Mouse (Mus musculus): ENCODE results near the gene Samd11. TPM values are rescaled to one million over a fixed set of nuclear protein-coding genes. Genes with fewer than 3 reads are reported as not detected.

Gene Samd11
- total and polyA plus RNA-seq, 2 experiments from 2014 or later = 2.9 to 5.2 TPM

DNA sequence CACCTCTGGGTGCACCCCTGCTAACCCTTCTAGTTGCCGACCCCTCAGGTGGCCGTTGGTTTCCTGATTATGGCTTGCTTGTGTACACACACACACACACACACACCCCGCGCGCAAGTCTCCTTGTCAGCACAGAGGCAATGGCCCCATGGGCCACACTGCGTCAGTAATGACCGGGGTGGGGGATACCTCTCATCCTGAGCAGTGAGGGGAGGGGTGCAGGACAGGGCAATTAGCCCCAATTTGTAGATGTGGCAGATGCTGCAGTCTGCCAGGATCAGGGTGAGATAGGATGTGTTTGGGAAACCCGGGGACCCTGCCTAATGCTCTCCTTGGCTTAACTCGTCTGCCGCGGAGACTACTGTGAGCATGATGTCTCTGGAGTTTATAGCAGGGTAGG is 5.9 kb downstream of the Samd11 start:
- H3K36me3 ChIP-seq (ENCODE audit: insufficient read depth, low read length) = peaks cover 34% of the 10 kb centered on the region
- no peak for TF ChIP-seq CTCF (IDR thresholded peaks at IDR 0.05; ENCODE audit: low read depth)
- H3K27me3 ChIP-seq (ENCODE audit: insufficient read depth, low read length) = no peaks in the 10 kb centered on the region
- no peaks in the 10 kb centered on the region for H3K9me3 ChIP-seq (ENCODE audit: low read length)
- no peak overlapping the region for H3K27ac ChIP-seq
- DNase-seq (ENCODE audit: low spot score) = no peak
- no peak overlapping the region for H3K4me3 ChIP-seq (ENCODE audit: low read length)
- H3K4me1 ChIP-seq (ENCODE audit: insufficient read depth, low read length) = 0 out of 2 replicates have a peak, but pooled peaks cover 2% of the 10 kb centered on the region
- 67% methylated on average over 11 of the region's 11 CpGs for WGBS
- no peak overlapping the region for H3K4me2 ChIP-seq (ENCODE audit: low read depth, low read length)
- no peak overlapping the region for H3K9ac ChIP-seq (replicated peaks; ENCODE audit: low read length)
- peak; percentile 33; the same call in 1 of the 2 replicates for ATAC-seq

DNA sequence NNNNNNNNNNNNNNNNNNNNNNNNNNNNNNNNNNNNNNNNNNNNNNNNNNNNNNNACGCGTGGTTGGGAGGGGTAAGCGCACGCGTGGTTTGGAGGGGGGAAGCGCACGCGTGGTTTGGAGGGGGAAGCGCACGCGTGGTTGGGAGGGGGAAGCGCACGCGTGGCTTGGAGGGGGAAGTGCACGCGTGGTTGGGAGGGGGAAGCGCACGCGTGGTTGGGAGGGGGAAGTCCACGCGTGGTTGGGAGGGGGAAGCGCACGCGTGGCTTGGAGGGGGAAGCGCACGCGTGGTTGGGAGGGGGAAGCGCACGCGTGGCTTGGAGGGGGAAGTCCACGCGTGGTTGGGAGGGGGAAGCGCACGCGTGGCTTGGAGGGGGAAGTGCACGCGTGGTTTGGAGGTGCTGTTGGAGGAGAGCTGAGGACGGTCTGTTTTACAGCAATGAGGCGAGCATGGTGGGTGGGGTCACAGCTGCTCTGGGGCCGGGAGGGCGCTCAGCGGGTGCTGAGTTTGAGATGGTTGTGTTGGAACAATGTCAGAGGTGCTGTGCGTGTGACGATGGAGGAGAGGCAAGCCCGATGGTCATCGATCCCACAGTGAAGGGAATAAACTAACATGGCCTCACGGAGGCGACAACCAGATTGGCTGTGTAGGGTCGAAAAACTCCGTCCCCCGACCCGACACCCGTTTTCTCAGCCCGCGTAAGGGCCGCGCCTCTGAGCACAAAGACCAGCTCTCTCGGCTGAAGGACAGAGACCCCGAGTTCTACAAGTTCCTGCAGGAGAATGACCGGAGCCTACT is 18.6 kb downstream of the Samd11 start:
- ATAC-seq = no peak
- Histone ChIP-seq H3K9ac (replicated peaks; ENCODE audit: low read length) (no peak overlapping the region; the same call in 1 of the 2 replicates), H3K4me3 (ENCODE audit: low read length) (peak overlapping the region; percentile 97), H3K9me3 (ENCODE audit: low read length) (no peaks in the 10 kb centered on the region), H3K36me3 (ENCODE audit: insufficient read depth, low read length) (peaks cover 32% of the 10 kb centered on the region), H3K27me3 (ENCODE audit: insufficient read depth, low read length) (no peaks in the 10 kb centered on the region), H3K4me1 (ENCODE audit: insufficient read depth, low read length) (peaks cover 9% of the 10 kb centered on the region), H3K4me2 (ENCODE audit: low read depth, low read length) (peak overlapping the region; percentile 75), H3K27ac (no peak overlapping the region; the same call in 1 of the 2 replicates)
- WGBS = 21% methylated on average over 55 of the region's 60 CpGs
- DNase-seq (ENCODE audit: low spot score) = no peak
- TF ChIP-seq CTCF (IDR thresholded peaks at IDR 0.05; ENCODE audit: low read depth) = no peak

DNA sequence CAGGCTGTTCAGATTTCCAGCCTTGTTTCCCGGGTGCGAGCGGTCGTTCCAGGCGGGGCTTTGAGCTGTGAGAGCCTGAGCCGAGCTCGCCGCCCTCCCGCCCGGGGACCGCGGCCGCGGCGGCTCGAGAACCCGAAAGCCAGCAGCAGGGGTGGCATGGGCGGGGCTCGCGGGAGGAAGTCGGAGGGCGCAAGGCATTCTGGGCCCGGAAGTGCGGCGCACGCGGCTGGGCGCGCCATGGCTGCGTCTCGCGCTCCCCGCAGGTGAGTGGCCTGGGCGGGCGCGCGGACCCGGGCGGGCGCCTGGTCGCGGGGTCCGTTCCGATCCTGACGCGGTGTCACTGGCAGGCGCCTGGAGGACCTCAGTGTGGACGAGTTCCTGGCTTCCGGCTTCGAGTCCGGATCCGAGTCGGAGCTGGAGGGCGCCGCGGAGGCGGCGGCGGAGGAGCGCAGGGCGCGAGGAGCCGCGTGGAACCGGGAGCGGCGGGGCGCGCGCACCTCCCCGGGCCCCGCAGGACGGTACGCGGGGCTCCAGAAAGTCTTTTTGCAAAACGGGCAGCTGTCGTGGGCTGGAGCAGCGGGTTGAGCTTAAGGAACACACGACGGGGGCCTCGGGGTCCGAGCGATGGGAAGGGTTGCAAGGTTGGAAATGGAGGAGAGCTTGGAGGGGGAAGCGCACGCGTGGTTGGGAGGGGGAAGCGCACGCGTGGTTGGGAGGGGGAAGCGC is 19.5 kb downstream of the Samd11 start, which contains the start of gene Noc2l:
Gene Noc2l (plus strand): TSS at position 203 of the 726 bp plus-strand sequence.
- WGBS = 1% methylated on average over 87 of the region's 90 CpGs
- ATAC-seq (peak; percentile 89), DNase-seq (ENCODE audit: low spot score) (peak; percentile 97)
- no peaks in the 10 kb centered on the region for H3K9me3 ChIP-seq (ENCODE audit: low read length)
- peaks cover 9% of the 10 kb centered on the region for H3K4me1 ChIP-seq (ENCODE audit: insufficient read depth, low read length)
- no peaks in the 10 kb centered on the region for H3K27me3 ChIP-seq (ENCODE audit: insufficient read depth, low read length)
- H3K27ac ChIP-seq = peak within 1 kb of the TSS; percentile 92
- peak within 1 kb of the TSS; percentile 75 for H3K4me2 ChIP-seq (ENCODE audit: low read depth, low read length)
- H3K36me3 ChIP-seq (ENCODE audit: insufficient read depth, low read length) = peaks cover 32% of the 10 kb centered on the region
- peak within 1 kb of the TSS; percentile 97 for H3K4me3 ChIP-seq (ENCODE audit: low read length)
- TF ChIP-seq CTCF (IDR thresholded peaks at IDR 0.05; ENCODE audit: low read depth) = no peak
- peak within 1 kb of the TSS; percentile 71 for H3K9ac ChIP-seq (replicated peaks; ENCODE audit: low read length)

DNA sequence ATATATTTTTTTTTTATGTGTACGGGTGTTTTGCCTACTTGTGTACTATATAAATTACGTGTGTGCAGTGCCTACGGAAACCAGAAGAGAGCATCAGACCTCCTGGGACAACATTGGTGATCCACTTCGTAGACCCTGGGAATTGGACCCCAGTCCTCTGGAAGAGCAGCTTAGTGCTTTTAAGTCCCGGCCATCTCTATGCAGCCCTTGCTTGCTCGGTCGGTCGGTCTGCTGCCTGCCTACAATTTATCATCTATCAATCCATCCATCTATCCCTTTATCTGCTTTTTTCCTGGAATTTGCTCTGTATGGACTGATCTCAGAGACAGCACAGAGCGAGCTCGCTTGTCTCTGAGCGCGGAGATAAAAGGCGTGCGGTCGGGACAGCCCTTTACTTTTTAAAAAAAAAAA is 20.1 kb downstream of the Samd11 start:
- Histone ChIP-seq H3K9me3 (ENCODE audit: low read length) (no peaks in the 10 kb centered on the region), H3K27ac (peak overlapping the region; percentile 92), H3K4me3 (ENCODE audit: low read length) (peak overlapping the region; percentile 97), H3K4me2 (ENCODE audit: low read depth, low read length) (peak overlapping the region; percentile 75), H3K4me1 (ENCODE audit: insufficient read depth, low read length) (peaks cover 9% of the 10 kb centered on the region), H3K9ac (replicated peaks; ENCODE audit: low read length) (peak overlapping the region; percentile 71), H3K36me3 (ENCODE audit: insufficient read depth, low read length) (peaks cover 32% of the 10 kb centered on the region), H3K27me3 (ENCODE audit: insufficient read depth, low read length) (no peaks in the 10 kb centered on the region)
- TF ChIP-seq CTCF (IDR thresholded peaks at IDR 0.05; ENCODE audit: low read depth) = peak; percentile 49
- DNase-seq (ENCODE audit: low spot score) (peak; percentile 85), ATAC-seq (peak; percentile 19)
- under 1% methylated on average over 15 of the region's 15 CpGs for WGBS

DNA sequence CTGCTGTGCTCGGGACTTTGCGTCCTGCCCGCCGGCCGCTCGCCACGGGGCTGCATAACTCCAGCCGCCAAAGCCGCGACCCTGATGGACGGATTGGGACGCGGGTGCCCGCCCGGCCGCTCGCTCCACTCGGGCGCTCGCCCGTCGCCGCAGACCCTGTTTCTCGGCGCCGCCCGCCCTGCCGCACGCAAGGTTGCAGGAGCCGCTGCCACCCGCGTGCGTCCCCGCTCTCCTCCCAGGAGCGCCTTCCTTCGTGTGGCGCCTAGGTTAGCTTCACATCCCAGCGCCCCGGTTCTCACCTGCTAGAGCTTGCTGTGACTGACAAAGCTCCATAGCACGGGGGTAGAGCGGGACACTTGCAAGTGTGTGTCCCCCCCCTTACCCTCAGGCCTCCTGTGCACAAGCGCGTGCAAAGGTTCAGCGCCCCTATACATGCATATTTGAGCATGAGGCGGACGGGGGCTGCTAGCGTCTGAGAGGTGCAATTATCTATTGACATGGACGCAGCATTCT is 20.7 kb downstream of the Samd11 start, which contains the start of gene Plekhn1:
Gene Plekhn1 (minus strand): TSS at position 157 of the 513 bp plus-strand sequence.
- ATAC-seq (peak; percentile 70), DNase-seq (ENCODE audit: low spot score) (peak; percentile 89)
- Histone ChIP-seq H3K36me3 (ENCODE audit: insufficient read depth, low read length) (peaks cover 33% of the 10 kb centered on the region), H3K4me1 (ENCODE audit: insufficient read depth, low read length) (peaks cover 9% of the 10 kb centered on the region), H3K27me3 (ENCODE audit: insufficient read depth, low read length) (no peaks in the 10 kb centered on the region), H3K27ac (peak within 1 kb of the TSS; percentile 92), H3K4me2 (ENCODE audit: low read depth, low read length) (peak within 1 kb of the TSS; percentile 75), H3K4me3 (ENCODE audit: low read length) (peak within 1 kb of the TSS; percentile 97), H3K9me3 (ENCODE audit: low read length) (no peaks in the 10 kb centered on the region), H3K9ac (replicated peaks; ENCODE audit: low read length) (peak within 1 kb of the TSS; percentile 71)
- TF ChIP-seq CTCF (IDR thresholded peaks at IDR 0.05; ENCODE audit: low read depth) = no peak
- under 1% methylated on average over 38 of the region's 48 CpGs for WGBS

DNA sequence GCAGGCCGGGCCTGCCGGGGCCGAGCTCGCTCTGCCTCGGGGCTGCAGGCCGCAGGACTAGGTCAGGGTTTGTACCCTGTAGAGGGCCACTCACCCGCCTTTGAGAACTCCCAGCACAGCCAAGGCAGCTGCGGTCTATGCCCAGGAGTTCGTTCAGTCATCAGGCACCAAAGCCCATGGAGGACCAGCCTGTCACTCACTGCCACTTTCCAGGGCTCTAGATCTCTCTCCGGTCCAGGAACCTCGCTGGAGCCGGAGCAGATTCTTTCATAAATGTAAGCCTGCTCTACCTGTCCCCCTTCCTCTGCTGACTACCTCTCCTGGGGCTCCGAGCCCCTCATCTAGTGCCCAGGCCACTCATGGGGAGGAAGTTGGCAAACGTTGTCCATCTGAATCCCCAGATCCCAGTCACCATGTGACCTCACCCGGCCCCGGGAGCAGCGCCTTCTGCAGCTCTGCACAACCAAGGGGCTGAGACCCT is 21.4 kb downstream of the Samd11 start:
- 0 out of 2 replicates have a peak, but pooled peaks have one; percentile 7 for TF ChIP-seq CTCF (IDR thresholded peaks at IDR 0.05; ENCODE audit: low read depth)
- ATAC-seq (no peak), DNase-seq (ENCODE audit: low spot score) (peak; percentile 46)
- Histone ChIP-seq H3K27me3 (ENCODE audit: insufficient read depth, low read length) (no peaks in the 10 kb centered on the region), H3K27ac (peak overlapping the region; percentile 87), H3K36me3 (ENCODE audit: insufficient read depth, low read length) (peaks cover 32% of the 10 kb centered on the region), H3K4me1 (ENCODE audit: insufficient read depth, low read length) (peaks cover 9% of the 10 kb centered on the region), H3K9ac (replicated peaks; ENCODE audit: low read length) (peak overlapping the region; percentile 65), H3K4me3 (ENCODE audit: low read length) (peak overlapping the region; percentile 97), H3K9me3 (ENCODE audit: low read length) (no peaks in the 10 kb centered on the region), H3K4me2 (ENCODE audit: low read depth, low read length) (peak overlapping the region; percentile 75)
- WGBS = 1% methylated on average over 17 of the region's 17 CpGs
